Mouse (Mus musculus) megakaryocyte, embryonic 14.5 days (primary cell): ENCODE measurements around the gene Actl7b. TPM values are rescaled to one million over a fixed set of nuclear protein-coding genes. Genes with fewer than 3 reads are reported as not detected.
A peak's percentile ranks its signal among the peaks of the same experiment; 100 is the strongest.

Experiments
- H3K27me3 ChIP-seq: replicated peaks from 2 replicates; pipeline ENCODE3; 2012; ENCODE audit warnings: inconsistent platforms
- H3K36me3 ChIP-seq: replicated peaks from 2 replicates; pipeline ENCODE3; 2012; ENCODE audit warnings: low read length, inconsistent platforms, mixed read lengths
- H3K4me1 ChIP-seq: 2 replicates; pipeline ENCODE4 v1.6.1; 2012; ENCODE audit warnings: inconsistent platforms
- H3K4me3 ChIP-seq: replicated peaks from 2 replicates; pipeline ENCODE3; 2012; ENCODE audit warnings: moderate library complexity, mild to moderate bottlenecking, inconsistent platforms
- H3K9me3 ChIP-seq: 2 replicates; pipeline ENCODE4 v1.6.1; 2012; ENCODE audit warnings: inconsistent platforms
- FLI1 ChIP-seq: IDR thresholded peaks from 2 replicates; pipeline ENCODE4 v1.6.1; 2012; ENCODE audit warnings: low read length, inconsistent platforms, mixed read lengths
- GATA1 ChIP-seq: IDR thresholded peaks from 3 replicates; pipeline ENCODE4 v1.6.1; 2012; ENCODE audit warnings: mixed read lengths, low read length, inconsistent platforms, borderline replicate concordance
- polyA plus RNA-seq: library from polyadenylated mRNA; stranded (reverse); fragments of >175 nt; gene quantifications from 2 replicates; pipeline ENCODE4 v1.2.3, GENCODE M21; 2012; ENCODE audit warnings: low replicate concordance; ENCODE audit not compliant: insufficient read depth

Gene Actl7b
- polyA plus RNA-seq, 1 experiment = 0.06 TPM

DNA sequence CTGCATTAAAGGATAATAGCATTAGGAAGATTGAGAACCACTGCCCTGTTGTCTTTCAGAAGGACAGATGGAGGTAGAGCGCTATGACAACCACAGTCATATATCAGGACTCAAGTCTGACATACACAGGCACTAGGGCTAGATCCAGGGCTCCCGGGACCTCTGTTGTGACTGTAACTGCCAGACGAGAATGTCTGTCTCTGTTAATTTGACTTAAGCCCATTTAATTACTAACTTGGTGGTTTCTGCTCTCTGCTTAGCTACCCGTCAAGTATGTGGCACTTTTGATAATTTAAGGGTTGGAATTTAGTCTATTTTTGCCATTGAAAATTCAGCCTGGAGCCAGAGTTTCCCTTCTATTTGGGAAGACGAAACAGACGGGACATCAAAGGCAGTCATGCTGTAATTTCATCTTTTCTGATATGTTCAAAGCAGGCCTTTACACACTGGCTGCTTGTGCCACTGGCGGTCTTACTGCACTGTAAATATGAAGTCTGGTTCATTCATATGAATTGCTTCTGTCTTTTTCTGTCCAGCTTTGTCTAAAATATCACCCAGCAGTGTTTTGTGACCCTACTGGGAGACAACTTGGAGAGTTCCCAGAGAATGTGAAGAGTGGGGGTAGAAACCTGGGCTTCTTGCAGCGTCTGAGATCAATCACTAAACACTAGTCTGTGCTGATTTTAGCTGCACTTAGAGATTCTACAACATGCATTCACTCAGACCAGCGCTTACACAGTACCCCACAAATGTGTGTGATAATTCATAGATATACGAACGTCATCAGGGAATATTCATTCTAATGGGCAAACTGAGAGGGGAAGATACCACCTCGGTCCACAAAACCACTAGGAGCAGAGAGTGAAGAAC lies 22.4 kb downstream of the Actl7b start:
- Histone ChIP-seq H3K36me3 (no peaks in the 10 kb centered on the region), H3K9me3 (no peaks in the 10 kb centered on the region), H3K4me1 (no peaks in the 10 kb centered on the region), H3K27me3 (peaks cover 2% of the 10 kb centered on the region), H3K4me3 (no peak overlapping the region)
- no peak for TF ChIP-seq FLI1
- no peak for TF ChIP-seq GATA1

DNA sequence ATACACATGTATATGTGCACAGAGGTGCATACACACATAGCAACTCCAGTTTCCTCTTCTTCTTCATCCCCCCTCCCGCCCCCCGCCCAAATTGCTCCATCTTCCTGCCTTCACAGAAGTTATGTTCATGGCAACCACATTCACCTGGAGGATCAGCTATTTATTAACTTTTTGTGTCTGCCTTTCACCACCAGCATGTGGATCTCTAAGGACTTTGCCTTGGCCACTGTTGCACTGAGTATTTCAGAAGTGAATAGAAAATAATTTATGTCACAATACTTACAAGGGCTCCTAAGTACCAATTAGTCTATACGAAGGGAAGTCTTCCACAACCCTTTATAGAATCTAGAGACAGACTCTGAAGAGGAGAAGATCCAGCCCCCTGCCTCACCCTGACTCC lies 23.3 kb downstream of the Actl7b start:
- TF ChIP-seq FLI1 = no peak
- TF ChIP-seq GATA1 = no peak
- Histone ChIP-seq H3K4me1 (no peaks in the 10 kb centered on the region), H3K4me3 (no peak overlapping the region), H3K27me3 (peaks cover 2% of the 10 kb centered on the region), H3K36me3 (no peaks in the 10 kb centered on the region), H3K9me3 (no peaks in the 10 kb centered on the region)

DNA sequence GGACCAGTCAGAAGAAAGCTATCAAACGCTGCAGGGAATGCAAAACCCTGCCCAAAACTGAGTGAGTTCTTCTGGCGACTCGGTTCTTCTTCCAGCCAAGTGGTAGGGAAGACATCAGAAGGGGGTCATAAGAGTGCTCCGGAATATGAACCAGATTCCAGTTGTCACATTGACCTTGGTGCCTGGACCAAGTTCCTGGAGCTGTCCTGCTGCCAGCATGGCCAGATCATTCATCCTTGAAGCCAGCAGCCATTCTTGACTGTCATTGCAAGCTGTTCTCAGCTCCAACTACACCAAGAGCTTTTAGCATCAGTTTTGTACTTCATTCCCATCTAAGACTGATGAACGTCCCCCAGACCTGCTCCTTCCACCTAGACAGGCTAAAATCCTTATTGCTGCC lies 24.4 kb downstream of the Actl7b start:
- Histone ChIP-seq H3K27me3 (peaks cover 2% of the 10 kb centered on the region), H3K4me3 (no peak overlapping the region), H3K4me1 (no peaks in the 10 kb centered on the region), H3K9me3 (no peaks in the 10 kb centered on the region), H3K36me3 (no peaks in the 10 kb centered on the region)
- TF ChIP-seq GATA1 = no peak
- TF ChIP-seq FLI1 = no peak

DNA sequence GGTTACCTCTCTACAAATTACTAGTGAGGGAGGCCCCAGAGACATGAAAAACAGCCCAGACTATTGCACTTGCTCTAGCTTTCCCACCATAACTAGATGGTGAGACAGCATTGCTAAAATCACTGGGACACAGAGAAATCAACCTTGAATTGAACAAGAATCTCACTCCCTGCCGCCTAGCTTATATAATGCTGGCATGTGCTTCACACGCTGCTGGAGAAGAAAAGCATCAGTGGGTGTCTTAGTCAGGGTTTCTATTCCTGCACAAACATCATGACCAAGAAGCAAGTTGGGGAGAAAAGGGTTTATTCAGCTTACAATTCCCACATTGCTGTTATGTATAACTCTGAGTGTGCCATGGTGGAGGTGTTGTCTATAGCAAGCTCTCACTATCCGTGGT lies 28.1 kb downstream of the Actl7b start:
- Histone ChIP-seq H3K4me1 (no peaks in the 10 kb centered on the region), H3K4me3 (no peak overlapping the region)

DNA sequence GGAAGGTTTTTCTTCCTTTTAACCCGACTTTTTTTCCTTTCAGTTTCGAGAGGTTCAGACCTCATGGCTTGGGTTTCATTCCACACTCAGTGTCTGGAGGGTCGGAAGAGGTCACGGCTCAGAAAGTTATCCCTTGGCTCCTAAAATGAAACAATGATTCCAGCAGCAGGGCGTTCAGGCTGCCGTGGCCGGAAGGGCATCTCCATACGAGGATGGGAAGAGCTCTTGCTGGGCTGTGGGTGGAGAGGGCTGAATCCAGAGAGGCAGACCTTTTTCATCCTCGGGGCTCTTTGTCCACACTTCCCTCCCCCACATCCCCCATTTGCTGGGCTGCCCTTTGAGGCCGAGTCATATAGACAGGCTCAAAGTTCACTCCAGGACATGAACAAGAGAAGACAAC lies 39.0 kb downstream of the Actl7b start:
- no peaks in the 10 kb centered on the region for H3K4me1 ChIP-seq
- H3K36me3 ChIP-seq = no peaks in the 10 kb centered on the region
- TF ChIP-seq FLI1 (no peak), GATA1 (no peak)
- H3K27me3 ChIP-seq = peaks cover 2% of the 10 kb centered on the region
- peak overlapping the region; percentile 76 for H3K4me3 ChIP-seq
- no peaks in the 10 kb centered on the region for H3K9me3 ChIP-seq

More for the DNA sequence above, 28.1 kb downstream of the Actl7b start:
- H3K27me3 ChIP-seq = no peaks in the 10 kb centered on the region
- TF ChIP-seq GATA1 = no peak
- TF ChIP-seq FLI1 = no peak
- H3K9me3 ChIP-seq = no peaks in the 10 kb centered on the region
- H3K36me3 ChIP-seq = no peaks in the 10 kb centered on the region

DNA sequence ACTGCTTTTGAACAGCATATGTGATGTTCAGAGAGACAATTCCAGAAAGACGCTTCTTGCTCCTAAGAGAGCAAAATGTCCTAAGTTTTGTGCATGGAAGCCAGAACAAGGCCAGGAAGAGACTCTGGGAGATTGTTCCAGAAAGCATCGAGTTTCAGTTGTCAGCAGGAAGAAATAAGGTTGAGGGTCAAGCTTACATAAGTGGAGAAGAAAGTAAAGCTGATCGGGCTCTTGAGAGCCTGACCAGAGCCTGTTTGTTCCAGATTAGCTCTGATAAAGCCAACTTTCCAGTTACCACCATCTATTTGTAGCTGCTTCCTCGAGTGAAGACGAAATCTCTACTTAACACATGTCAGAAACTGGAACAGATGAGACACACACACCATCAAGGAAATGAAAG lies 42.6 kb downstream of the Actl7b start:
- Histone ChIP-seq H3K27me3 (no peaks in the 10 kb centered on the region), H3K4me1 (no peaks in the 10 kb centered on the region), H3K36me3 (no peaks in the 10 kb centered on the region), H3K4me3 (no peak overlapping the region), H3K9me3 (no peaks in the 10 kb centered on the region)
- TF ChIP-seq FLI1 = no peak
- no peak for TF ChIP-seq GATA1

DNA sequence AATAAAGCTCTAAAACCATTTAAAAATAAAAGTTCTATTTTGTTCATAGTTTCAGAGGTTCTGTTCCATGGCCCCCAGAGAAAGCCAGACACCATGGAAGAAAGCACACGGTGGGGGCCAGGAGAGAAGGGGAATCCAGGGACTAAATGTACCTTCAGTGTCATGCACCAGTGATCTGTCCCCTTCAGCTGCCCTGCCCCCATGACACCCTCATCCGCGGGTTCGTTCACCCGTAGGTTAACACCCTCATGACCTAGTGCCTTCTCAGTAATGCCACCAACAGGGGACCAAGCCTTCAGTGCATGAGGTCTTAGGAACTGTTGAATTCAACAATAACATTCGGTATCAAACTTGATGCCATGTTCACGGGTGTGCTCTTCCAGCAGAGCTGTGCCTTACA lies 44.8 kb downstream of the Actl7b start:
- H3K4me3 ChIP-seq = peak overlapping the region; percentile 10
- peaks cover 5% of the 10 kb centered on the region; the same call in 1 of the 2 replicates for H3K9me3 ChIP-seq
- no peaks in the 10 kb centered on the region for H3K36me3 ChIP-seq
- H3K4me1 ChIP-seq = no peaks in the 10 kb centered on the region
- TF ChIP-seq FLI1 (no peak), GATA1 (no peak)
- H3K27me3 ChIP-seq = no peaks in the 10 kb centered on the region

Other genes with a start within 250 kb of the Actl7b start
- gene Gm26657, start 1.4 kb downstream of the Actl7b start, polyA plus RNA-seq = not detected in 2 replicates
- not detected in 2 replicates for gene Actl7a, start 2.0 kb upstream of the Actl7b start, polyA plus RNA-seq
- 2.7 and 2.9 TPM in 2 replicates for gene Elp1, start 60.9 kb upstream of the Actl7b start, polyA plus RNA-seq
- 1.9 and 4.8 TPM in 2 replicates for gene Fam206a, start 60.9 kb upstream of the Actl7b start, polyA plus RNA-seq
- gene Ctnnal1, start 123.7 kb upstream of the Actl7b start, polyA plus RNA-seq = 9.0 and 19.4 TPM in 2 replicates
- 0.13 and 0.45 TPM in 2 replicates for gene Tmem245, start 206.0 kb upstream of the Actl7b start, polyA plus RNA-seq
- gene Frrs1l, start 248.9 kb upstream of the Actl7b start, polyA plus RNA-seq = 0.04 TPM in 1 of 2 replicates, not detected in the other